Mouse (Mus musculus) stomach, embryonic 15.5 days (tissue): ENCODE data around the gene Ap3s2. TPM values are rescaled to one million over a fixed set of nuclear protein-coding genes. Genes with fewer than 3 reads are reported as not detected.

Source experiments
- ATAC-seq: fragments of 200-750 bp; cut with Nextera tagmentation; 2 replicates; pipeline ENCODE4 v1.8.0; 2017; ENCODE audit warnings: low read depth, moderate number of reproducible peaks, moderate TSS enrichment; ENCODE audit not compliant: insufficient read depth, low FRiP score
- H3K27ac ChIP-seq: fragments of 300-500 bp; sonication (generic); 2 replicates; pipeline ENCODE4 v1.5.1; 2015; ENCODE audit warnings: mild to moderate bottlenecking, inconsistent platforms
- H3K27me3 ChIP-seq: fragments of 300-500 bp; sonication (generic); replicated peaks from 2 replicates; pipeline ENCODE4 v1.6.1; 2015; ENCODE audit warnings: inconsistent platforms
- H3K36me3 ChIP-seq: fragments of 300-500 bp; sonication (generic); 2 replicates; pipeline ENCODE4 v1.6.1; 2015; ENCODE audit warnings: inconsistent platforms
- H3K4me1 ChIP-seq: fragments of 300-500 bp; sonication (generic); 2 replicates; pipeline ENCODE4 v1.6.1; 2015; ENCODE audit warnings: inconsistent platforms
- H3K4me2 ChIP-seq: fragments of 300-500 bp; sonication (generic); 2 replicates; pipeline ENCODE4 v1.6.1; 2015; ENCODE audit warnings: mild to moderate bottlenecking, inconsistent platforms
- H3K4me3 ChIP-seq: fragments of 300-500 bp; sonication (generic); replicated peaks from 2 replicates; pipeline ENCODE4 v1.5.1; 2015; ENCODE audit warnings: inconsistent platforms
- H3K9ac ChIP-seq: fragments of 300-500 bp; sonication (generic); 2 replicates; pipeline ENCODE4 v1.6.1; 2015; ENCODE audit warnings: inconsistent platforms
- H3K9me3 ChIP-seq: fragments of 300-500 bp; sonication (generic); 2 replicates; pipeline ENCODE4 v1.6.1; 2016; ENCODE audit warnings: inconsistent platforms
- WGBS: fragments of 180-500 bp; shearing (Covaris S2); methylation state at CpG from one replicate; pipeline ENCODE4 v1.1.7; 2015; 5-methylcytosine and 5-hydroxymethylcytosine counted together
- polyA plus RNA-seq: library from polyadenylated mRNA; unstranded; fragments of >200 nt; fragmentation: Nextera tagmentation; extraction: Ambion mirVana; gene quantifications from 2 replicates; pipeline ENCODE4 v1.2.1, GENCODE M21; 2015

Ap3s2 gene
- 27.1 and 30.8 TPM in 2 replicates for polyA plus RNA-seq

GRCm38 (mm10) chr7:79920344-79920983 is at the start of gene Ap3s2:
Gene Ap3s2 (minus strand): TSS chr7:79920649.
- under 1% methylated on average over 34 of the region's 34 CpGs for WGBS
- peak within 1 kb of the TSS; percentile 80 for H3K4me2 ChIP-seq
- H3K9ac ChIP-seq: peak within 1 kb of the TSS; percentile 77
- peak; percentile 87 for ATAC-seq
- H3K27ac ChIP-seq: peak within 1 kb of the TSS; percentile 69
- peaks cover 6% of the 10 kb centered on the region; the same call in 1 of the 2 replicates for H3K4me1 ChIP-seq
- no peaks in the 10 kb centered on the region for H3K27me3 ChIP-seq
- no peaks in the 10 kb centered on the region for H3K36me3 ChIP-seq
- H3K4me3 ChIP-seq: peak within 1 kb of the TSS; percentile 90
- no peaks in the 10 kb centered on the region for H3K9me3 ChIP-seq

DNA sequence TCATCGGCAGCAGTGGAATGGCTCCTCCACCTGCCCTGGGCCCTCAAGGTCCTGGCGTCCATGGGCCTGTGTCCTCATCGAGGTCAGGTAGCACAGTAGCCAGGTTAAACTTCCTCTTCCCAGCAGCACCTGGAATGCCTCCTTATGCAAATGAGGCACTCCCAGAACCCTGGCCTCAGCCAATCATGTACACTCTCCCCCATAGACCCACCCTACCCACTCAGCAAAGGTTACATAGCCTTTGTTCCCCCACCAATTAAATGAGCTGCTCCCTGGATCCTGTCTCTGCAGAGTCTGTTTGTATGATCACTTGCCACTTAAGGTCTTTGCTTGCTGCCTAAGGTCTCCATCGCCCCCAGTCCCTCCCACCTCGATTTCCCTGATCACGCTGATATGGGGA is 47.9 kb upstream of the Ap3s2 start:
- Histone ChIP-seq H3K4me2 (no peak overlapping the region), H3K4me3 (no peak overlapping the region), H3K4me1 (no peaks in the 10 kb centered on the region), H3K27me3 (no peaks in the 10 kb centered on the region), H3K36me3 (no peaks in the 10 kb centered on the region), H3K9me3 (no peaks in the 10 kb centered on the region), H3K9ac (no peak overlapping the region), H3K27ac (no peak overlapping the region)
- ATAC-seq: no peak
- WGBS: 79% methylated on average over 6 of the region's 6 CpGs

DNA sequence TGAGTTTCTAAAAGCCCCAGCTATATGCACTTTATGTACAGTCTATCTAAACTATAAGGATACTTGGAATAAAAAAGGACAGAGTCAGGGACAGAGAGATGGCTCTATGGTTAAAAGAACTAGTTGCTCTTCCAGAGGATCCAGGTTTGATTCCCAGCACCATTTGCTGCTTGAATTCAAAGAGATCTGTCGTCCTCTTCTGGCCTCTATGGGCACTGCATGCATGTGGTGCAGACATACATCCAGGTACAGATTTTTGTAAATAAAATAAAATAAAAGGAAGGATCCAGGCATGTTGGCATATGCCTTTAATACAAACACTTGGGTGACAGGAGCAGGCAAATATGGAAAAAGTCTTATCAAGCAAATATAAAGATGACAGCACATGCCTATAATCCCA is 41.2 kb upstream of the Ap3s2 start:
- Histone ChIP-seq H3K4me2 (no peak overlapping the region), H3K36me3 (no peaks in the 10 kb centered on the region), H3K27ac (no peak overlapping the region), H3K4me1 (no peaks in the 10 kb centered on the region), H3K9me3 (no peaks in the 10 kb centered on the region), H3K9ac (no peak overlapping the region), H3K4me3 (no peak overlapping the region), H3K27me3 (no peaks in the 10 kb centered on the region)
- no peak for ATAC-seq
- WGBS: 56% methylated on average over 1 of the region's 1 CpGs

GRCm38 (mm10) chr7:79956131-79956530 is 35.7 kb upstream of the Ap3s2 start:
- no peaks in the 10 kb centered on the region for H3K9me3 ChIP-seq
- H3K27ac ChIP-seq: no peak overlapping the region
- H3K27me3 ChIP-seq: no peaks in the 10 kb centered on the region
- no peak overlapping the region for H3K4me2 ChIP-seq
- no peaks in the 10 kb centered on the region for H3K36me3 ChIP-seq
- 77% methylated on average over 1 of the region's 1 CpGs for WGBS
- H3K4me1 ChIP-seq: no peaks in the 10 kb centered on the region
- H3K4me3 ChIP-seq: no peak overlapping the region
- ATAC-seq: no peak
- no peak overlapping the region for H3K9ac ChIP-seq

DNA sequence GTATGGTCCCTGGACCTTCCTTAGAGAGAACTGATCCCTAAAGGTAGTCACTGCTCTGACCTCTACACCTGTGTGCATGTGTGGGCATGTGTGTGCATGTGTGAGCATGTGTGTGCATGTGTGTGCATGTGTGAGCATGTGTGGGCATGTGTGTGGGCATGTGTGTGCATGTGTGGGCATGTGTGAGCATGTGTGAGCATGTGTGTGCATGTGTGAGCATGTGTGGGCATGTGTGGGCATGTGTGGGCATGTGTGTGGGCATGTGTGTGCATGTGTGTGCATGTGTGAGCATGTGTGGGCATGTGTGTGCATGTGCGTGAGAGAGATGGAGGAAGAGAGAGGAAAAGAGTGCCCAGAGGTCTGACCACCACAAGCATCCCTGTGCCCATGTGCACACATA is 34.4 kb upstream of the Ap3s2 start:
- Histone ChIP-seq H3K4me3 (no peak overlapping the region), H3K4me2 (no peak overlapping the region), H3K36me3 (no peaks in the 10 kb centered on the region), H3K9me3 (no peaks in the 10 kb centered on the region), H3K9ac (no peak overlapping the region), H3K27me3 (no peaks in the 10 kb centered on the region), H3K4me1 (no peaks in the 10 kb centered on the region), H3K27ac (no peak overlapping the region)
- 100% methylated on average over 1 of the region's 1 CpGs for WGBS
- ATAC-seq: no peak

- Histone ChIP-seq H3K27ac (no peak overlapping the region), H3K4me2 (no peak overlapping the region), H3K4me1 (no peaks in the 10 kb centered on the region), H3K9me3 (no peaks in the 10 kb centered on the region), H3K4me3 (no peak overlapping the region), H3K9ac (no peak overlapping the region), H3K27me3 (no peaks in the 10 kb centered on the region), H3K36me3 (no peaks in the 10 kb centered on the region)
- ATAC-seq: no peak
- WGBS: 77% methylated on average over 3 of the region's 3 CpGs
Measured at GRCm38 (mm10) chr7:79951038-79951437, 30.6 kb upstream of the Ap3s2 start.

GRCm38 (mm10) chr7:79950236-79950635 is 29.8 kb upstream of the Ap3s2 start:
- no peaks in the 10 kb centered on the region for H3K4me1 ChIP-seq
- H3K27me3 ChIP-seq: no peaks in the 10 kb centered on the region
- H3K36me3 ChIP-seq: no peaks in the 10 kb centered on the region
- H3K9ac ChIP-seq: no peak overlapping the region
- no peak overlapping the region for H3K4me3 ChIP-seq
- no peak overlapping the region for H3K4me2 ChIP-seq
- no peak overlapping the region for H3K27ac ChIP-seq
- ATAC-seq: no peak
- 60% methylated on average over 6 of the region's 6 CpGs for WGBS
- no peaks in the 10 kb centered on the region for H3K9me3 ChIP-seq

DNA sequence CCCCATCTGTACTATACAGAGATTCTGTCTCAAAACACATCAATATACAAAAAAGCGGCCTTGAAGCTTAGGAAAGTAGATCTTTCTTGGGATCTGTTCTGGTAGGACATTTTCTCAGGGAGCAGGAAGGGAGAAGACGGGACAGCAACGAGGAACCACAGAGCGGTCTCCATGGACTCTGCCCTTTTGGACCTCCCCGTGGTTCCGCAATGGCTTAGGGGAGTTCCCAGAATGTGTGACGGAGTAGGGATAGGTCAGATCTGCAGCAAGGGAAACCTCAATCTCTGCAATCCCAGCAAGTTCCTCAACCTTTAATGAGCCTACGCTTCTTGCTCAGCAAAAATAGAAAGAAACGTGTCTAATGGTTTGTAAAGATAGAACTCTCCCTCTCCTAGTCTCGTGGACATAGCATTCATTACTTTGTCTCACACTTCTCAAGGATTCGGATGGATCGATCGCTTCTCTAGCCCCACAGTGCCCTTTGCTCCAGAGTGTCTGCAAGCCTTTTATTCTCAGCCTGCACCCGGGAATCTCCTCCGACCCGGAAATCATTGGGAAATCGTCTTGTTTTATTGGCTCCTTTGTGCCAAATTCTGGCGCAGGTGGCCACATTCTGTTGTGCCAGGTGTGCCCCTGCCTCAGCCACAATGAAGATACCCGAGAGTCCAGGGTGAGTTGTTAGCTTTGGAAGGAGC is 15.2 kb upstream of the Ap3s2 start:
- Histone ChIP-seq H3K9me3 (no peaks in the 10 kb centered on the region), H3K4me1 (peaks cover 12% of the 10 kb centered on the region; the same call in 1 of the 2 replicates), H3K4me3 (peak overlapping the region; percentile 66), H3K9ac (peak overlapping the region; percentile 38; the same call in 1 of the 2 replicates), H3K36me3 (no peaks in the 10 kb centered on the region), H3K4me2 (peak overlapping the region; percentile 82), H3K27me3 (no peaks in the 10 kb centered on the region), H3K27ac (peak overlapping the region; percentile 69)
- peak; percentile 66; the same call in 1 of the 2 replicates for ATAC-seq
- WGBS: 12% methylated on average over 19 of the region's 19 CpGs

DNA sequence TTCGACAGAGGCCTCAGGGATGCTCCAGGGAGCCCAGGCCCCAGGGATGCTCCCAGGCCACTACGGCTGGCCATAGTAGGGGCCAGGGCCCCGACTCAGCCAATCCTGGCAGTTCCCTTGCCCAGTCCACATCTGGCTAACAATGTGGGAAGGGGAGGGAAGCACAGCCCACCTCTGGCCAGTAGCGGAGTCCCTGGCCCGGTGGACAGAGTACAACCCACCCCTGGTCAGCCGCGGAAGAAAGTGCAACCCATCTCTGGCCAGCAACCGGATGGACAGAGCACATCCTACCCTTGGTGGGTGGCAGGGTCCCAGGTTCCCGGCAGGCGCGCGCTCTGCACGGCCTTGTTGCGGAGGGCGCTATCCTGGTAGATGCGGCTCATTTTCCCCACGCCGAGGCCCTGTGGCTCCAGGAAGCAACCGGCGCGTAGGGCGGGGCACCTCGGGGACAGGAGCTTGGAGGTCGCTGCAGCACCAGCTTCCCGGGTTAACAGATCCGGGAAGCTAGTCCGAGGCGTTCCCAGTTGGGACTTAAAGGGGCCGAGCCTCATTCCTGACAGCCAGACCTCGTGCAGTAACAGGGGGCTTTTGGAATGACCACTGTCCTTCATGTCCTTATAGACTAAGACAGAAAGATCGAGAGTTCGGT is 14.5 kb upstream of the Ap3s2 start, which contains the start of gene Arpin:
Arpin (minus strand) TSS at position 498 of the 649 bp plus-strand sequence.
- peaks cover 12% of the 10 kb centered on the region; the same call in 1 of the 2 replicates for H3K4me1 ChIP-seq
- H3K4me3 ChIP-seq: peak within 1 kb of the TSS; percentile 66
- H3K4me2 ChIP-seq: peak within 1 kb of the TSS; percentile 82
- H3K27ac ChIP-seq: peak within 1 kb of the TSS; percentile 69
- WGBS: 2% methylated on average over 32 of the region's 32 CpGs
- no peaks in the 10 kb centered on the region for H3K36me3 ChIP-seq
- no peaks in the 10 kb centered on the region for H3K9me3 ChIP-seq
- peak; percentile 80 for ATAC-seq
- no peaks in the 10 kb centered on the region for H3K27me3 ChIP-seq
- peak within 1 kb of the TSS; percentile 38; the same call in 1 of the 2 replicates for H3K9ac ChIP-seq

DNA sequence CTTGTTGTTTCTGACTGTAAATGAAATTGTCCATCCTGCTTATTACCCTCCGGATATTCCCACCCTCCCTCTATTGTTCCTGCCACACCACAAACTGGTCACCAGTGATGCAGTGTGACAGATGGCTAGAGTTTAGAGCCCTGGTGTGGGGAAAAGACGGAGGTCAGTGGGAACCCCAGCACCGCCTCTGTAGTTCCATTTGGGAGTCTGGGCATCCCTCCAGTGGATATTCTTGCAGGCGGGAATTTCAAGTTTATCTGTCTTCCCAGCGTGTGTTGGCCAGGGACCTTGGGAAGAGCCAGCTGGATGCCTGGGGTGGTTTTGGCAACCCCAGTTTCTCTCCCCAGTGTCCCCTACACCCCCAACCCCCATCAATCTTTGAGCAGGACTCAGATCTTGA is 14.0 kb upstream of the Ap3s2 start:
- no peaks in the 10 kb centered on the region for H3K9me3 ChIP-seq
- H3K4me3 ChIP-seq: peak overlapping the region; percentile 66
- ATAC-seq: no peak
- 41% methylated on average over 5 of the region's 5 CpGs for WGBS
- peak overlapping the region; percentile 38; the same call in 1 of the 2 replicates for H3K9ac ChIP-seq
- no peaks in the 10 kb centered on the region for H3K36me3 ChIP-seq
- peak overlapping the region; percentile 82 for H3K4me2 ChIP-seq
- H3K27me3 ChIP-seq: no peaks in the 10 kb centered on the region
- peaks cover 12% of the 10 kb centered on the region; the same call in 1 of the 2 replicates for H3K4me1 ChIP-seq
- peak overlapping the region; percentile 69; the same call in 1 of the 2 replicates for H3K27ac ChIP-seq

GRCm38 (mm10) chr7:79928516-79929052 is 8.1 kb upstream of the Ap3s2 start:
- Histone ChIP-seq H3K27me3 (no peaks in the 10 kb centered on the region), H3K4me3 (no peak overlapping the region), H3K36me3 (peaks cover 14% of the 10 kb centered on the region), H3K4me2 (no peak overlapping the region), H3K4me1 (no peaks in the 10 kb centered on the region), H3K27ac (no peak overlapping the region), H3K9ac (no peak overlapping the region), H3K9me3 (no peaks in the 10 kb centered on the region)
- 83% methylated on average over 2 of the region's 2 CpGs for WGBS
- ATAC-seq: no peak
